Mouse (Mus musculus): Measurements from ENCODE around the gene Hacd2. TPM values are rescaled to one million over a fixed set of nuclear protein-coding genes. Genes with fewer than 3 reads are reported as not detected.

Hacd2 gene
- polyA plus RNA-seq, 1 experiment = 18.4 TPM

DNA sequence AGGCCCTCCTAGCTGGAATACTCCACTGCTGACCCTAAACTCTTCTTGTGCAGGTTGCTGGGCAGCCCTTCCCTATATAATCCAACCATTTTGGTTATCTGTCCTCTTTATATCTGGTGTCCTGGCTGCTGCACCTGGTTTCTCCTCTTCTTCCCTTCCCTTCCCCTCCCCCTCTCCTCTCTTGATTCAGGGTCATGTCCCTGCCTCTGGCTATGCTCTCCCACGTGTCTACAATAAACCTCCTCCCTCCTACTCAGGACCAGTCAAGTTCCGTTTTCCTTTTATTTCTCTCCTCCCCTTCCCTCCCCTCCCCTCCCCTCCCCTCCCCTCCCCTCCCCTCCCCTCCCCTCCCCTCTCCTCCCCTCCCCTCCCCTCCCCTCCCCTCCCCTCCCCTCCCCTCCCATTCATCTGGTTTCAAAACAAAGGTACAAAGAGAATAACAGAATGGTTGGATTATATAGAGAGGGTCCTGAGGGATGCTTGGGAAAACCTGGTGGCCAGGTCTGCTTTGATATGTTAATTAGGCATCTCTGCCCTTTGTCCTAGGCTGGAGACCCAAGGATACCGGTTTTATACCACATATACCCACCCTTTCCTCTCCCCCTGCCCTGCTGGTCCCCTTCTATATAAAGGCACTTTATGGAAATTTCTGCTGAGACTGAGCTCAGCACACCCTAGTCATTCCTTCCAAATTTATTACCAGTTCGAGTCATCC, 16.3 kb downstream of the Hacd2 start:
- TF ChIP-seq CTCF (IDR thresholded peaks at IDR 0.05; ENCODE audit: borderline replicate concordance, extremely low read depth, insufficient read depth, insufficient read length) (no peak), POLR2A (IDR thresholded peaks at IDR 0.05; ENCODE audit: borderline replicate concordance, extremely low read depth, insufficient read depth, insufficient read length, poor library complexity, severe bottlenecking) (no peak)
- DNase-seq (ENCODE audit: low read depth) = peak; percentile 22

DNA sequence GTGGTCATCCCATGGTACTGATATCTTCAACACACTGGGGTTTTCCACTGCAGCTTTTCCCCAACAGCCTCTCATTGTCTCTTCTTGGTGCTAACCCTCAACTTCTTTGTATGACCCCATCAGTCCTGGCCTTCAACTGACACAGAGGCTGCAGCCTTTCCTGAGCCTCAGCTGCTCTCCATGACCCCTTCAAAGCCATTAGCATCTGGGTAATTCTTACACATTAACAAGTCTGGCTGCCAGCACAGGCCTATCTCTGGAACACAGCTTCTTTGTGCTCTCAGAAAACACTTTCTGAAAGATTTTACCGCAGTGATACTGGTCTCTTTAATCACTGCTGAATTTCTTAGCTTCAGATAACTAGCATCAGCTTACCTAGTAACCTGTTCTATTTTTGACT, 17.9 kb downstream of the Hacd2 start:
- DNase-seq (ENCODE audit: low read depth) = no peak
- TF ChIP-seq POLR2A (IDR thresholded peaks at IDR 0.05; ENCODE audit: borderline replicate concordance, extremely low read depth, insufficient read depth, insufficient read length, poor library complexity, severe bottlenecking) (no peak), CTCF (IDR thresholded peaks at IDR 0.05; ENCODE audit: borderline replicate concordance, extremely low read depth, insufficient read depth, insufficient read length) (no peak)

DNA sequence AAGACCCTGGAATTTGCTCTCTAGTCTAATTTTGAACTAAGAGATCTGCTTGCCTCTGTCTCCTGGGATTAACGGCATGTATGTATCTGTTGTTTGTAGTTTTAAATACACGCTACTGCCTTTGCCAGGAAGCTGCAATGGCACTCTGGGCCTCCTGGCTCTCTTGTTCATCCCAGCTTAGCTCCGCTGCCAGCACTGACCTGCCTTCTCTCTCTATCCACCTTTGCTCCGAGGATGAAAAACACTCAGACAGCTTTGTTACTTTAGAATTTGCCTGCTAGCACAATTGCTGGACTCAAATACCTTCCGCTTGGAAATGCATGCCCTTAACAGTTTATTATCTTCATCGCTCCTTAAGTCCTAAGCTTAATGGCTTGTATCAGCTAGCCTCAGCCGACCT, 18.8 kb downstream of the Hacd2 start:
- no peak for TF ChIP-seq CTCF (IDR thresholded peaks at IDR 0.05; ENCODE audit: borderline replicate concordance, extremely low read depth, insufficient read depth, insufficient read length)
- TF ChIP-seq POLR2A (IDR thresholded peaks at IDR 0.05; ENCODE audit: borderline replicate concordance, extremely low read depth, insufficient read depth, insufficient read length, poor library complexity, severe bottlenecking) = no peak
- no peak for DNase-seq (ENCODE audit: low read depth)

DNA sequence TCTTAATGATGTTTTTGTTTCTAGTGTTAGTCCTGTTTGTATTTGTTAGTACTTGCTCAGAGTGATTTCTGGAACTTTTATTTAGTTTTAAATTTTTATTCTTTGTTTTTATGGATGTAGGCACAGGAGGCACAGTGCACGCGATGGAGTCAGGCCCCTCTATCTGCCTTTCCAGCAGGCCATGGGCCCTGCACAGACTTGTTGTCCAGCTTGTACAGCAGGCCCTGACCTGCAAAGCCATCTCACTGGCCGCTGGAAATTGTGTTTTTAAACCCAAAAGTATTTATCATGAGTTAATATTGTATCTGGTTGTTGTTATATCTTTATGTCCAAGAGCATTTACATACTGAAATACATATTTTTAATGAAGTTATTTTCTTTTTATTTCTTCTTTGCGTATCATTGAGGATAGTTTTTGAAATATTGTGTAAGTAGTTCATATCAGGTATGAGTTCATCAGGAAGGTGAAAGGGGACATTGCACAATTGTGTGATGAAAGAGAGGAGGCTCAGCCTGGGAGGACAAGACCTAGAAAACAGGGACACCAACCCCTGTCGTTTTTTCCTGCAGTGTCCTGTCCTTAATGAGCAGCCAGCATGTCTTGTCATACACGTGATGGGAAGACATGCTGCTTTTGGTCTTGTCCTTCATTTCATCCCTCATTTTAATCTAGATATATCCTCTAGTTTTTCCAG, 24.0 kb downstream of the Hacd2 start:
- no peak for DNase-seq (ENCODE audit: low read depth)
- TF ChIP-seq CTCF (IDR thresholded peaks at IDR 0.05; ENCODE audit: borderline replicate concordance, extremely low read depth, insufficient read depth, insufficient read length) (no peak), POLR2A (IDR thresholded peaks at IDR 0.05; ENCODE audit: borderline replicate concordance, extremely low read depth, insufficient read depth, insufficient read length, poor library complexity, severe bottlenecking) (no peak)

DNA sequence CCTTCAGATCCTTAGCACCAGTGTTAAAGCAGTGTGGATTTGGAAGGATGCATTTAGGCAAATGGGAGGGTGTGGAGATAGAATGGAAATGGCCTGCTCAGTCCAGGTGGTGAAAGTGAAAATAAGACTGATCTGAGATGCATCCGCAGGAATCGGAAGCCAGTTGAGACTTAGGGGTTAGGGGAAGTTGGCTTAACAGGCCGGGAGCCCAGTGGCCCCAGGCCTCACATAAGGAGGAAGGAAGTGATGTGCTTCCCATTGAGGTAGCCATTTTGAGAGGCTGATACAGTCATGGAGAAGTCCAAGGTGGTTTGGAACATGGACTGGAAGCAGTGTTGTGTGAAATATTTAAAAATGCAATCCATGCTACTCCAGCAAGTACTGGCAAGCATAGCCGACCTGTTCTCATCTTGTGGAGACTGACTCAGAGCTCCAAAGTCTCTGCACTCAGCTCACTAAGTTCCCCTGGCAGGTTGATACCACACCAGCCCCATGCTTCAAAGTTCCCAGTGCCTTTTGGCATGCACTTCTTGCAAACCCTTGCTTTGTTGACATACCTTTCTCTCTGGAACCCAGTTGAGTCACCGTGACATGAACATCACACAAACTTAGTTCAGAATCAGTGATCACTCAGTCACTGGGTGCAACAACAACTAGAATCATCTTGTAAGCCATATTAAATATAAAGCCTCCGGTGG, 25.2 kb downstream of the Hacd2 start:
- no peak for DNase-seq (ENCODE audit: low read depth)

DNA sequence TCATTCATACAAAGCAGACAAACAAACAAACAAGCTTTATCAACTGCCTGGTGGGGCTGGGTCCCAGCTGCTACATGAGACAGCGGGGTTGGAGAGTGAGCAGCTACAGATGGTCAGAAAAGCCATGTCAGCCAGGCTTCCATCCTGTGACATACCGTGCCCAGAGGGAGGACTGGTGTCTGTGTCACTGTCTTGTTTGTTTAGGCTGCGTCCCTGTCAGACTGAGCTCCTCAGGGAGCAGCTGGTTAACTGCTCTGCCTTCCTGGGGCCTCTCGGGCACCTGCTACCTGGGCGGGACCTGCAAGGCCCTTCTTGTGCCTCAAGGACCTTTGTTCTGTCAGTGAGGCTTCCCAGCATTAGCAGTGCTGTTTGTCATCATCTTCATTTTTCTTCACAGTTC, 28.8 kb downstream of the Hacd2 start:
- TF ChIP-seq POLR2A (IDR thresholded peaks at IDR 0.05; ENCODE audit: borderline replicate concordance, extremely low read depth, insufficient read depth, insufficient read length, poor library complexity, severe bottlenecking) (no peak), CTCF (IDR thresholded peaks at IDR 0.05; ENCODE audit: borderline replicate concordance, extremely low read depth, insufficient read depth, insufficient read length) (no peak)
- peak; percentile 55 for DNase-seq (ENCODE audit: low read depth)

More for the DNA sequence above, 25.2 kb downstream of the Hacd2 start:
- no peak for TF ChIP-seq POLR2A (IDR thresholded peaks at IDR 0.05; ENCODE audit: borderline replicate concordance, extremely low read depth, insufficient read depth, insufficient read length, poor library complexity, severe bottlenecking)
- no peak for TF ChIP-seq CTCF (IDR thresholded peaks at IDR 0.05; ENCODE audit: borderline replicate concordance, extremely low read depth, insufficient read depth, insufficient read length)

DNA sequence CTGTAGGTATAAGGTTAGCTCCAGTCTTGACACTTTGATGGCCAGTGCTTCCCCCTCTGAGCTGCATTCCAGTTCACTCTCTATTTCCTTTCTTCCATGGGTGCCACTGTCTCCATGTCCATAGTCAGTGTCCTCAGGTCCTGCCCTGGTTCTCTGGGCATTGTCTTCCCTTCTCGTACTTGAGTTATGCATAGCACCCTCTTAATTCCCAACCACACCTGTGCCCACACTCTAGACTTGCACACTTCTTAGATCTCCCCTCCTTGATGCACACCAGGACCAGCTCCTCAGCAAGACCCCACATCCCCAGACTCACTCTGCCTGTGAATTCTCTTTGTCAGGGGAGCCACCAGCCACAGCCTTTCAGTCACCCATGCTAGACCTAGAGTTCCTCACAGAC, 30.0 kb downstream of the Hacd2 start:
- TF ChIP-seq POLR2A (IDR thresholded peaks at IDR 0.05; ENCODE audit: borderline replicate concordance, extremely low read depth, insufficient read depth, insufficient read length, poor library complexity, severe bottlenecking) (no peak), CTCF (IDR thresholded peaks at IDR 0.05; ENCODE audit: borderline replicate concordance, extremely low read depth, insufficient read depth, insufficient read length) (no peak)
- DNase-seq (ENCODE audit: low read depth) = no peak

DNA sequence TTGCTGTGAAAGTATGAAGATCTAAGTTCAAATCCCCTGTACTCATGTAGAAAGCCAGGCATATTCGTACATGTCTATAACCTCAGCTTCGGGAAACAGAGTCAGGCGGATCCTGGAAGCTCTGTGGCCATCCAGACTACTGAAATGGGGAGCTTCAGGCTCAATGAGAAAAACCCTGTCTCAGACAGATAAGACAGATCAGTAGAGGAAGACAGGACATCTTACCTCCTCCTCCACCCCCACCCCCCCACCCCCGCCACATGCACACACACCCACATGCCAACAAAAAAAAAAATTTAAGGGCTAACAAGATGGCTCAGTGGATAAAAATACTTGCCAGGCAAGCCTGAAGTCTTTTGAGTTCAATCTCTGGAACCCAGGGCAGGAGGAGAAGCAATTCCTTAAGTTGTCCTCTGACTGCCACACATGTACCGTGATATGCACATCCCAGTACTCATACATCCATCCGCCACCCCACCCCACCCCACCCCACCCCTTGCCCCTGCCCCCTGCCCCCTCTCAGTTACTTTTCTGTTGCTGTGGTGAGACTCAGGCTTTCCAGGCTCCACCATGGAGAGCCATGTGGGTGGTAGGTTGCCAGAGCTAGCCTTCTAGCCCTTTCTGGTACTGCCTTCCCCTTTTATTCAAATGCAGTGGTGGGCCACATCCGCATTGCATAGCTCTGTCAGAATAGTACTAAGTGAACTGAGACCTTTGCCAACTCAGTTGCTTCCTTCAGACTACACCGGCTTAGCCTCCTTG, 32.4 kb downstream of the Hacd2 start:
- DNase-seq (ENCODE audit: low read depth) = no peak
- TF ChIP-seq CTCF (IDR thresholded peaks at IDR 0.05; ENCODE audit: borderline replicate concordance, extremely low read depth, insufficient read depth, insufficient read length) (no peak), POLR2A (IDR thresholded peaks at IDR 0.05; ENCODE audit: borderline replicate concordance, extremely low read depth, insufficient read depth, insufficient read length, poor library complexity, severe bottlenecking) (no peak)

DNA sequence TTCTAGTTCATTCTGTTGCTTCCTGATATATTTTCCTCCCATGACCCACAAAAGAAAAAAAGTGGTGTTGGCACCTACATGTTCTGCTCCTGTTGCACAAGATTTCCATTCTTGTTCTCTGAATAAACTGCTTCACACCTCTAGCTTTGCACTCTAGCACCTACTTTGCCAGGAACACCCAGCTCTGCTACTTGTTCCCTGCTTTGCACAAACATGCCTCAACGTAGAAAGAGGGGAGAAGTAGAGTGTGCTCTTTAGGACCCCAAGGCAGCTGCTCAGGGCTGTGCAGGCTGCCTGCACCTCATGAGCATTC, 32.9 kb downstream of the Hacd2 start:
- no peak for DNase-seq (ENCODE audit: low read depth)
- TF ChIP-seq CTCF (IDR thresholded peaks at IDR 0.05; ENCODE audit: borderline replicate concordance, extremely low read depth, insufficient read depth, insufficient read length) (no peak), POLR2A (IDR thresholded peaks at IDR 0.05; ENCODE audit: borderline replicate concordance, extremely low read depth, insufficient read depth, insufficient read length, poor library complexity, severe bottlenecking) (no peak)

DNA sequence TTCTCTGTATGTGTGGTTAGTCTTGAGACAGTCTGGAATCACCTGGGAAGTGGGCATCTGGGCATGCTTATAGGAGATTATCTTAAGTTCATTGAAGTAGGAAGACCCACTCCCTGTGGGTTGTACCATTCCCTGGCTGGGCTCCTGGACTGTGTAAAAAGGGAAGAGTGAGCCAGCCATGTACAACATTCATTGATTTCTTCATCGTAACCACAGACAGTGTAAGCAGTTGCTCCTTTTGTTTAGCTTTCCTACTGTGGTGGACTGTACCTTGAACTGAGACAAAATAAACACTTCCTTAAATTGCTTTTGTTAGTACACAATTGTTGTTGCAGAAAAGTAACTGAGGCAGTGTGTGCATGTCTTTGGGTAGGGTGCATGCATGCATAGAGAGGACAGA, 33.6 kb downstream of the Hacd2 start:
- TF ChIP-seq CTCF (IDR thresholded peaks at IDR 0.05; ENCODE audit: borderline replicate concordance, extremely low read depth, insufficient read depth, insufficient read length) (no peak), POLR2A (IDR thresholded peaks at IDR 0.05; ENCODE audit: borderline replicate concordance, extremely low read depth, insufficient read depth, insufficient read length, poor library complexity, severe bottlenecking) (no peak)
- no peak for DNase-seq (ENCODE audit: low read depth)

DNA sequence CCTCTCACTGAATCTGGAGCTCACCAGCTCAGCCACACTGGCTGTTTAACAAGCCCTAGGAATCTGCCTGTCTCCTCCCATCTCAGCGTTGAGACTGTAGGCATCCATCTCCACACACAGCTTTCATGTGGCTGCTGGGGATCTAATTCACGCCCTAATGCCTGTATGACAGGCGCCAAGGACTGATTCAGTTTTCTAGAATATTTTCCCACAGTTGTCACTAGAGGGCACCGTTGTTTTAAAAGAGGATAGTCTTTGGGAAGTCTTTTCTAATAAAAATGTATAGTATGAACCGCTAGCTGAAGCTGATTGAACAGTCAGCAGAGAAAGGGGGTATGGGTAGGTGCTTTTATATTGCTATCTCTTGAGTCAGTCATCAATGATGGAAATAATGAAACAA, 34.1 kb downstream of the Hacd2 start:
- TF ChIP-seq POLR2A (IDR thresholded peaks at IDR 0.05; ENCODE audit: borderline replicate concordance, extremely low read depth, insufficient read depth, insufficient read length, poor library complexity, severe bottlenecking) (no peak), CTCF (IDR thresholded peaks at IDR 0.05; ENCODE audit: borderline replicate concordance, extremely low read depth, insufficient read depth, insufficient read length) (peak; percentile 37; the same call in 1 of the 2 replicates)
- peak; percentile 83 for DNase-seq (ENCODE audit: low read depth)
